Mouse (Mus musculus) frontal cortex, adult 2 months (tissue): Measurements from ENCODE around the gene Rgmb. TPM values are rescaled to one million over a fixed set of nuclear protein-coding genes. Genes with fewer than 3 reads are reported as not detected.

Experiments
- DNase-seq, 2 experiments: peaks; one replicate each; pipeline ENCODE4 v3.0.0; 2022; ENCODE audit warnings: low spot score in 1 of 2; ENCODE audit errors: extremely low spot score in 1 of 2
- polyA plus RNA-seq: library from polyadenylated mRNA; depleted of rRNA; stranded (reverse); fragments of >200 nt; gene quantifications from 2 replicates; pipeline ENCODE4 v1.2.3, GENCODE M21; 2012

Rgmb gene
- polyA plus RNA-seq, 1 experiment, result 60.4 TPM

GRCm38 (mm10) chr17:15823215-15823614, 7.6 kb downstream of the Rgmb start:
- DNase-seq, result no peak

- no peak for DNase-seq
These were observed 8.5 kb downstream of the Rgmb start for GRCm38 (mm10) chr17:15822376-15822775.

- no peak for DNase-seq
These were observed 9.1 kb downstream of the Rgmb start for GRCm38 (mm10) chr17:15821706-15822105.

GRCm38 (mm10) chr17:15820761-15821160, 10.1 kb downstream of the Rgmb start:
- DNase-seq, result no peak

GRCm38 (mm10) chr17:15820146-15820545, 10.7 kb downstream of the Rgmb start:
- DNase-seq, result no peak

GRCm38 (mm10) chr17:15818372-15818771, 12.5 kb downstream of the Rgmb start:
- DNase-seq, result no peak

DNA sequence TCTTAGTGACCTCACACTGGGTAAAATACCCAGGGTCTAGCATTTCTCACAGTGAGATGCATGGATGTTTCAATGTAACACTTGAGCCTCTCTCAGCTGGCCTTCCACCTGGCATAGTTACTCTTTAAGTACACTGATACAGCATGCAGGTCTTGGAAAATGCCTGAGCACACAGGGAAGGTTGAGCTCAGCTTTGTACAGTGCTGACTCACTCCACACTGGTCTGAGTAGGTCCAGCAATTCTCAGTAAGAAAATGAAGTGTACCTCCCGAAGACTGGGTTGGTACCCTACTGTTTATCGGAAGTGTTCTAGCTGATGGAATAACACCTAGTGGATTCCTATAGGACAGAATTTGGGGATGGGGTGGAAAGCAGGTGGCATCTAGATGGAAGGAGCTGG, 13.2 kb downstream of the Rgmb start:
- no peak for DNase-seq

GRCm38 (mm10) chr17:15817096-15817450, 13.8 kb downstream of the Rgmb start:
- no peak for DNase-seq

- no peak for DNase-seq
These were observed 14.3 kb downstream of the Rgmb start for GRCm38 (mm10) chr17:15816379-15817095.

DNA sequence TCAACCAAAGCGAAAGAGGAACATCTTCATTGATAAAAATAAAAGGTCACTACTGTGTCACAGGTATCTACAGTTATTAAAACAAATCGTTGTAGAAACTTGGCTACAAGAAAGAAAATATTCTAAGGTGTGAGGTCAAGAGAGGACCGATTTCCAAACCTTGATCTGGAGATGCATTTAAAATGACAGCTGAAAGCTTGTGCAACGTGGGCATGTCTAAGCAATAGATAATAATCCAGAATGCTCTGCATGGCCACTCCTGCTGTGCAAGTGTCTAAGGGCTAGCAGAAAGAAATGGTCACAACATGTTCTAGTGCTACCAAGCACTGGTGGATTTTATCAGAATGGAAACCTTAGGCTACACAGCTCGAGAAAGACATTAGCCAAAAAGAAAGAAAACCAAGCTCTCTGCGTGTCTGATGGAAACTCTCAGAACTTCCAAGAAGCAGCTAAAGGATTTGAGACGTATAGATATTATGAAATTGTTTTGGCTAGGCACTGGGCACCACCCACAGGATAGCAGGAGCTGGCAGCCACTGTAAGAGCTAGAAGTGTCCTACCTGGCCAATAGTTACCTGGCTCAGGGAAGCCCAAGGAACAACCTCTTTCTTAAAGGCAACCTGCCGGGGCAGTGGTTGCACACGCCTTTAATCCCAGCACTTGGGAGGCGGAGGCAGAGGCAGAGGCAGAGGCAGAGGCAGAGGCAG, 15.4 kb downstream of the Rgmb start:
- no peak for DNase-seq

GRCm38 (mm10) chr17:15813658-15814212, 17.1 kb downstream of the Rgmb start:
- no peak for DNase-seq

DNA sequence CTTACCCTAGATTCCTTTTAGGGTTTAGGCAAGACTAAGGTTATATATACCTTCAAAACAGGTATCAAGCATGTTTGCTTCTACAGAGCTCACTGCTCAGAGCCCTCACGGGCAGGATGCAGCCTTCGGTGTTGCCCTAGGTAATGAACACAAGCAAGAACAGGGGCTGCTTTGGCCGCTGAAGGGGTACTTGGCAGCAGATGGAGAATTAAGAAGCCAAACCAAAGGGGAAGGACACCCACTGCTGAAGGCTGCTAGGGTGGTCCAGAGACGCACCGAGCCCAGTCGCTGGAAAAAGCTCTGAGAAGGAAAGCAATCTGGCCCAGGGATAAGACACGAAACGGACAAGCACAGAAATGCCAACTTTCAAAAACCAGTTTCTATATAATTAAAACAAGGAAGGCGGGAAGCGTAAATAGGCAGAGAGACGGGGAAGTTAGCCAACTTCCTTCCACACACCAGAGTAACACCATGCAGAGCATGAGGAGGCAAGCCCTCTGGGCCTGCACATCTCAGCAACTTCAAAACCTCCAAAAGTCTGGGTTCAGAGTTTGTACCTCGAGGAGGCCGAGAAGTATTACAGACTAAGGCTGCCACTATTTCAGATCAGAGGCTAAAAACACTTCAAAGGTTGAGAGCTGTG, 18.6 kb downstream of the Rgmb start:
- no peak for DNase-seq

DNA sequence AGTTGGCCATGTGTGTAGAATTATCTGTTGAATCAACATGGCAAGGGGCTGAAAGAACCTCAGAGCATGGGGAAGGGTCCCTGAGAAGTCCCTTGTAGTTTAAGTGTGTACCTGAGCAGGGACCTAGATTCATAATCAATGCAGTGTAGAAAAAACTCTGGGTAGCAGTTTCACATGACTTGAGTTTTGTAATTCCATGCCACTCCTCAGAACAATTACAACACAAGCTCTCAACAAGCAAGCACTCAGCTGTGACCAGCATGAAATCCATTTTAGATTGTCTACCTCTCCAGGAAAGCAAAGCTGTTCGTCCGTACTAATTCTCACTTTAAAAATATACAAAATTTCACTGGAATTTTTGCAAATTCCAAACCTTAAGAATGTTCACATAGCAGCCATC, 20.9 kb downstream of the Rgmb start:
- DNase-seq, result no peak

DNA sequence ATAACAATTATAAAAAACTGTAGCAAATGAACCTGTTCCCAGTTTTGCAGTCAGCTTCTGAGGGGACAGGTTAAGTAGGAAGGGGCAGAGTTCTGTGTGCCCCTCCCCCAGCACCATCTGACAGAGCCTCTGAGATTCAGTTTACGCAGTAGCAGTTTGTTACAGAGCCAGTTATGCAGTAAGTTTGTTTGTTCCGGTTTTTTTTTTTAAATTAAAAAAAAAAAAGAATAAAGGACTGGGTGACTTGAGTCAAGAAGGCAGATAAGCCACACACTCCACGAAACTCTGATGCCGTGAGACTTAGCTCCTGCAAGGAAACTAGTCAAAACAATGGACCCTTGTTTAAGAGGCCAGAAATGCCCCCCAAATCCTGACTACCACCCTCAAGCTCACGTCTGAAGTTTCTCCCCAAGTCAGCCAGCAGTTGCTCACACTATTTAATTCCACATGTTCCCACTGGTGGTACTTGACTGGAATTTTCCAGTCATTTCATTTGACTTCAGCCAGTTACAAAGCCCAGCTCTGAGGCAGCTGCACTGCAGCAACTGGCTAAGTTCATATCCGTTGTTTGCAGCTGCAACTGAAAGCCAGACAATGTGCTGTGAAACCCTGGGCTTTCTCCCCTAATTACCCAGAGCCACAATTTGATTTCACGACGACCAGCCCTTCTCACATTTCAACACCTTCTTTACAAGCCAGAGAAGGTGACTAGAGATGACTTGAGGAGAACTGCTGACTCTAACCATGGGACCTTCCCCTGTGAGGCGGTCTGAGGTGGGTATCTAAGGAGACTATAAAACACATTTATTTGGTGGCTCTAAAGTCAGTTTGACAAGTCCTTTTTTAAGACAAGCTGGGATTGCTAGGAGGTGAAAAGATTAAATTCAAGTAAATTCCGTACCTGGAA, 22.1 kb downstream of the Rgmb start:
- no peak for DNase-seq

GRCm38 (mm10) chr17:15808015-15808414, 22.8 kb downstream of the Rgmb start:
- DNase-seq, result no peak

- no peak for DNase-seq
These were observed 23.4 kb downstream of the Rgmb start for GRCm38 (mm10) chr17:15807295-15807984.

GRCm38 (mm10) chr17:15804008-15804812, 26.6 kb downstream of the Rgmb start:
- DNase-seq, result peak in 1 of 2 experiments; percentile 53

GRCm38 (mm10) chr17:15799195-15799793, 31.5 kb downstream of the Rgmb start:
- no peak for DNase-seq

GRCm38 (mm10) chr17:15790716-15791115, 40.1 kb downstream of the Rgmb start:
- DNase-seq, result no peak
